Mouse (Mus musculus): ENCODE data around the gene Kcnh2.

Kcnh2 gene

GRCm38 (mm10) chr5:24320467-24320813 is 31.0 kb downstream of the Kcnh2 start:
- no peak for DNase-seq (ENCODE audit: low spot score in 2 of 2)

- DNase-seq (ENCODE audit: low spot score in 2 of 2) = no peak
Observed at GRCm38 (mm10) chr5:24319776-24320466, 31.5 kb downstream of the Kcnh2 start.

DNA sequence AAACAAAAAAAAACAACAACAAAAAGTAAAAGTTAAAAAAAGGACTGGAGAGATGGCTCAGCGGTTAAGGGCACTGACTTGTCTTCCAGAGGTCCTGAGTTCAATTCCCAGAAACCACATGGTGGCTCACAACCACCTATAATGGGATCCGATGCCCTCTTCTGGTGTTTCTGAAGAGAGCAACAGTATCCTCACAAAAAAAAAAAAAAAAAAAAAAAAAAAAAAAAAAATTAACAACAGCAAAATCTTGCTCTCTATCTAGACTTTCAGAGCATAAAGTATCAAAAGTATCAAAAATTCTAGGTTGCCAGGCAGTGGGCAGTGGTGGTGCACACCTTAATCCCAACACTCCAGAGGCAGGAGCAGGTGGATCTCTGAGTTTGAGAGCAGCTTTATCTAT is 42.2 kb downstream of the Kcnh2 start:
- no peak for DNase-seq (ENCODE audit: low spot score in 2 of 2)

DNA sequence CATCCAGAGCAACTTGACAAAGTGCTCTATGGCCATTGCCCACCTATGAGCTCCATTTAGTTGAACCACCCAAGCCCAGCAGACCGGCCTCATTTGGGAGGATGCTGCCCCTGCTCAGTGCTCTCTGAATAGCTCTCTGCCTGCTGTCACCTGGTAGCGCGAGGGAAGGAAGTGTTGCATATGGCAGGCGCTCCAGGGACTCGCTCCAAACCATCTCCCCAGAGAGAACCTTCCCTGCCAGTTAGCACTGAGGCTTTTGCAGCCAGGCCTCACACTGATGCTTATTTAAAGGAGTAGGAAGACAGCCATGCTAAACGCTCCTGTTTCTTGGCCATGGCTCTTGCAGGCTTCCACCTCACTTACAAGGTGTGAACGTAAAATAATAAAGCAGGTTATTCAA is 42.8 kb downstream of the Kcnh2 start:
- no peak for DNase-seq (ENCODE audit: low spot score in 2 of 2)

- no peak for DNase-seq (ENCODE audit: low spot score in 2 of 2)
Observed at GRCm38 (mm10) chr5:24307118-24307777, 44.2 kb downstream of the Kcnh2 start.

DNA sequence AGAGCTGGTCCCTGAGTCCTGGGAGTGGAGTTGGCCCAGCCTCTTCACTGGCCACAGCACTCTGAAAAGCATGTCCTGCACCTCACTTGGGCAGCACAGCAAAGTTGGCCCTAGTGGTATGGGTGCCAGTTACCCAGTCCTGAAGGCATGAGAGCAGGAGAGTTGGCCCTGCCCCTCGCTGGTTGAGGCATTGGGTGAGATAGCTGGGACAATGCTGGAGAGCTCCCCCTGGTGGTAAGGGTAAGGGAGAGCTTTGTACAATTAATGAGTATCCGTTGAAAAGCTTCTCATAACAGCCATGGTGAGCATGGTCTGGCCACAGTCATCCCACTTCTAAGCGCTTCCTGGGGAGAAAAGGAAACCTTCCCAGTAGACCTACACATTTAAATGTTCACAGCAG is 48.2 kb downstream of the Kcnh2 start:
- DNase-seq (ENCODE audit: low spot score in 2 of 2) = no peak

DNA sequence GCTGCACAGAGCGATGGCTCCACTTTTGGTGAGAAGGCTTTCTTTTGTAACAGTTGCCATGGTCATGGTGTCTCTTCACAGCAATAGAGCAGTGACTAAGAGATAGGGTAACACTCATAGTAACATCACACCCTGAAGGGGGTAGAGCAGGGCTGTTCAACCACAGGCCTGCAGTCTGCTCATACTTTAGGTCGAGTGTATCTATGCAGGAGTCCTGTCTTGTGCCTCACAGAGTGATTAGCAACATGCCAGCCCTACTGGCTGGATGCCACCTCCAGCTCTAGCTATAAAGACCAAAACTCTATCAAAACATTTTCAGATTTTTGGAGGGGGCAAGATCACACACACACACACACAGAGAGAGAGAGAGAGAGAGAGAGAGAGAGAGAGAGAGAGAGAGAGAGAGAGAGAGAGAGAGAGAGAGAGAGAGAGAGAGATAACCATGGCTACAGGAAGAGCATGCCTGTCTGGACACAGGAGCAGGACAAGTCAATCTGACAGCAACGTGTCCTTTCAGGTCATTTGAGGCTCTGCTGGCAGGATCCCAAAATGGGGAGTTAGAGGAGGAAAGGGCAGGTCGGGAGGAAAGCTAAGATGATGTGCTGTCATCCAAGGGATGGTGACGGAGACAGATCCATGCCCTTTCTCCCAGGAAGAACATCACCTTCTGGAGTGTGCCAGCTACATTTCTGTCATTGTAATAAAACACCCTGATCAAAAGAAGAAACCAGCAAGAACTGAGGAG is 51.4 kb downstream of the Kcnh2 start:
- no peak for DNase-seq (ENCODE audit: low spot score in 2 of 2)

DNA sequence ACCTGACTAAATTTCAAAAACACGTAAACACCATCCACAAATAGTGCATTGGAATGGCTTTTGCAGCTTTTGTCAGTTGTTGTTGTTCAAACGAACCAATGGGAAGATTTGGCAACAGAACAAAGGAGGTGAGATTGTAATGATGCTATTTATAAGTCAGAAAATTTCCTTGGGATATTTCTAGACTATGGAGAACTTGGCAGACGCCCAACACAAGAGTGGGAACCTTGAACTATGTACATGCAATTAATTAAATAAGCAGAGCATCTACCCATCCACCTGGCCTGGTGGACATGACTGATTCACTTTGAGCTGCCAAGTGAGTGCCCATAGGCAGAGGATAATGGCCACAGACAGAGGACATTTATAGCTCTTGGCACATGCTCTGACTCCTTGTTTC is 59.5 kb downstream of the Kcnh2 start:
- DNase-seq (ENCODE audit: low spot score in 2 of 2) = no peak

DNA sequence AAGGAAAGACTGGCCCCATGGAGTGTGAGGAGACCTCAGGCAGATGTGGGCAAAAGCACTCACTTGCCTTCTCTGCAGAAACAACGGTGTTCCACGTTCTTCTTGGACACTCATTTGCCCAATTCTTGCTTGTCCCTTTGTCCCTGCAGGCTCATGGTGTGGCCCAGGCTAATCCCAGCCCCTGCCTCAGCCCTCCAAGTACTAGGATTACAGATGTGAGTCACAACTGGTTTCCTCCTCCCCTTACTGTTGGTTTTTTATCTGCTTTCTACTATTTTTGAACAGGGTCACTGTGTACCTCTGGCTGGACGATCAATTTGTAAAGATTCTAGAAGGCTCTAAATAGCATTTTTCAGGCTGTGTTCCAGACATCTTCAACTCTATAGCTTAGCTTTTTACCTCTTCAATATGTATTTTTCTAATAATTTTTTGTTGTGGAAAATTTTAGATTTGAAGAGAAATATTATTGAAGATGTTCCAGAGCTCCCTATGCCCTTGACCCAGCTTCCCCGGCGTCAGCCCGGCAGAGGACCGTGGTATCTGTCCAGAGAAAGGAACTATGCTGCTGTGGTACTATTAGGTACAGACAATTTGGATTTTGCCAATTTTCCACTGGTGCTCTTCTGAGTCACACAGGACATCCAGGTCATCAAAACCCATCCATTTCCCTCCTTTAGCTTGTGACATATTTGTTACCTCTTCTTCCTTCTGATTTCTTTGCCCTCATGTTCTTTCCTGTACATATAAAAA is 65.0 kb downstream of the Kcnh2 start:
- no peak for DNase-seq (ENCODE audit: low spot score in 2 of 2)

DNA sequence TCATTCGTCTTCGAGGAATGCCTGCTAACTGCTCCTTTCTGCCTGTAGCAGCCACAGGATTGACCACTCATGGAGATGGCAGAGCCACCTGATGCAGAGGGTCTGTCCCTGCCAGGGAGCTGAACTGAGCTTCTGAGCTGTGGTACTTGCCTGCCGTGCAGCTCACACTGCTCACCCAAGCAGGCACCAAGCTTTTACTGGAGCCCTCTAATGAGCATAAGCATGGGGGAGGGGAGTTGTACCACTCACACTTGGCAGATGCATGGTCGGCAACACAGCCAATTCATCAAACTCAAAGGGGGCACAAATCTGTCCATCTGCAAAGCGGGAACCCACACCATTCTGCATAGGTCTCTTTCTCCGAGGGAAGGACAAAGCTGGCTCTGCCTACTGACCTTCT is 67.3 kb downstream of the Kcnh2 start:
- no peak for DNase-seq (ENCODE audit: low spot score in 2 of 2)

DNA sequence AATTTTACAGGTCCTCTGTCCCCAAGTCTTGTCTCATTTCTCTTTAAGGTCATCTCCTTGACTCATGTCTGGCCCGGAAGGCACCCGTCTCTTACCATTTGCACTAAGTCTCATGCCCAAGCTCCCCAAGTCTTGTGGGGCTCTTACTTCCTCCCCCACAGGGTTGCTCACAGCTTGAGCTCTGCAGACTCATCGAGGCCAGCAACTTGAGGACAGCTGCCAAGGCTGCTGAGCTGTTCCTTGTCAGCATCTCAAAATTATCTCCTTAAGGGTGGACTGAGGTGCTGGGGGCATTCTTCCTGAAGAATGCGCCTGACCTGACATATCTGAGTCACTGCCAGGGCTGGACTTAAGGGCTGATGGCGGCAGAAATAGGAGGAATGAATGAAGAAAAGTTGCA is 68.2 kb downstream of the Kcnh2 start:
- no peak for DNase-seq (ENCODE audit: low spot score in 2 of 2)

GRCm38 (mm10) chr5:24280523-24280922 is 70.9 kb downstream of the Kcnh2 start:
- DNase-seq (ENCODE audit: low spot score in 2 of 2) = no peak

DNA sequence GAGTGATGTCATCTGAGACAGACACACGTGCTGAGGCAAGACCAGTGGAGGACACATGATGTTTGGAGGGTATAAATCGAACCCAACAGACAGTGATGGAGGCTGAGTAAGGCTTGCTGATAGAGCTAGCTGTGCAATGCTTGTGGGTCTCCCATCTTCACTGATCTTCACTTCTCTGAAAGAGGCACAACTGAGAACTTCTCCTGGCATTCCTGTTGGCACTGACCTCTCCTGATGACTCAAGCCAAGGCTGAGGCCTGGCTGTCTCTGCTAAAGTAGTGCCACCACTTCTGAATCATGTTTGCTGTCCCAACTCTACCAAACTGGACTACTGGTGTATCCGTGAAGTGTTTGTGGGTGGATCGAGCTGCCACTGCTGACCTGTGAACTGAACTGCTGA is 71.9 kb downstream of the Kcnh2 start:
- no peak for DNase-seq (ENCODE audit: low spot score in 2 of 2)

GRCm38 (mm10) chr5:24278206-24278605 is 73.2 kb downstream of the Kcnh2 start:
- no peak for DNase-seq (ENCODE audit: low spot score in 2 of 2)

DNA sequence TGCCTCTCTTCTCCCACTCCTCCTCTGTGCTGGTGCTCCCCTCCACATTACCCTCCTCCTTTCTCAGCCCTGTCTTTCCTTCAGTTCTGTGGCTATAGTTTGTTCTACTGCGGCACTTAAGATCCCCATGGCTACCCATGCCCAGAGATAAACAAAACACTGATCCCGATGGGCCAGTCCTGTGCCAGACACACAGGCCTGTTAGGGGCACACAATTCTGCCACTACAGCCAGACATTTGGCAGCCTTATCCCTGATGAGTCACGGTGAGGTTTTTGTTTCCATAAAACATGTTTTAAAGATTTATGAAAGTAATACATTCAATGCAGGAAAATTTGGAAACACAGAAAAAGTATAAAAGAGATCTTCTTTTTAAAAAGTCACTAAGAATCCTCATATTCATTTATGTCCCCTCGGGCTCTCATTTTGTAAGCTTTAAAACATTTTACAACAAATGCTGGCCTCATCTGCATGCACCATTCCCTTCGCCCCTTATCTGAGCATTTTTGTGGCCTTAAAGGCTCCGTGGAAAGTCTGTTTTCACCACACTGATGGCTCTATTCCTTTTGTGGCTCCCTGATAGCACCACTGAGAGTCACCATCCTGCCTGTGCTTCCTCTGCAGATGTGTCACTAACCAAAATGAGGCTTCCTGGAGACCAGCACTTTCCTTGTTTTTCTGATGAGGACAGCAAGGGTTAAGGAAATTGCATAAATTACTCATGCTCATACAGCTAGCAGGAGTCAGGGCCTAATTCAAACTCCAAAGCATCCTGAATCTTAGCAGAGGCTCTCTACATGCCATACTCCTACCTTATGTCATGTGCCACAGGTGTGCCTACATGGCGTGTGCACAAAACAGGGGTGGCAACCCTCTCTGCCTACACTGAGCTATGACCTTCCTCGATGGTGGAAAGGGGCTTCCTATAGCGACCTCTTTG is 77.5 kb downstream of the Kcnh2 start:
- no peak for DNase-seq (ENCODE audit: low spot score in 2 of 2)

DNA sequence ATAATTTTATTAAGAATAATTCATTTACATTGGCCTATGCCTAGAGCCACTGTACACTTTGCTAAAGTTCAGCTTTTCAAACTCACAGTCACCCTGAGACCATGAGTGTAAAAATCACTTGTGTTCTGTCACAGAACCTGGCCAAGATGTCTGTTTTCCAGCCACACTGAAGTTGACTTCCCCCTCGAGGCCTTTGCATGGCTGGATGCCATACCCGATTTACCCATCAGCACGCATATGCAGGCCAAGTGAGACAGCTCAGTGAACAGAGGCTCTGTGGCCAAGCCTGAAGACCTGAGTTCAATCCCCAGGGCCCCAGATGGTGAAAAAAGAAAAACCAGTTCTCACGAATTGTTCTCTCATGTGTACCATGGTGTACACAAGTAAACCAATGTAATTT is 80.5 kb downstream of the Kcnh2 start:
- DNase-seq (ENCODE audit: low spot score in 2 of 2) = no peak
